20 mouse cellular contexts compared by ENCODE assay signal in the genomic region with DNA sequence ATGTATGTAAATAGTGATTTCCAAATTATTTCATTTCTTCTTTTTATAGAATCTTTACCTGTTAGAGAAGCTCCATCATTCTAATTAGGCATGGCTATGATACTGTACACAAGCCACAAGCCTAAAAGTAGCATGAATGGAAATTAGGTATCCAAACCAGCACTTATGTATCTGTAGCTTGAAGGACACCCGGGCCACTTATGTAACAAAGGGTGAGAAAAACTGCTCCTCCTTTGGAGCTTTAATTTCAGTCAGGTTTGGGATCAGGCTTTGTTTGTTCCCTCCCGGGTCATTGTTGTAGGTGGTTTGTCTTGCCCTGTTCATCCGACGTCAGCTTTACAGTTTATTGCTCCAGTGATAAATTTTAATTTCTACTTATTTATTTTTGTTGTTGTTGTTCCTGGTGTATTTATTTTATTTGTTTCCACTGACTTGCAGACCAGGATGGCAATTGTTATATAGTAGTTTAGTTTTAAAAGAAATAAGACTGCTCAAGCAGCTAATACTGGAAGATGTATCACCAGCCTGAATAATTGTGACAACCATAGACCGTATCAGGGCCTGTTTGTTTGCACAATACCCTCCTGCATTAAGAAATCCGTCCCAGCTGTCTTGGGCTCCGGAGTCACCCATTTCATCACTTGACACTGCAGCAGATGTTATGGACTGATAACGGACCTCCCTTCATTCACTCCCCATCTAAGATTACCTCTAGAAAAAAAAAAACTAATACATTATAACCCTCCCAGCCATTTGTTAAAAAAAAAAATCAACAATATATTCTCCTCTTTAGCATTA.
DNase-seq lines count a peak whose midpoint lies in the region; ATAC-seq and TF ChIP-seq lines count a peak whose summit lies in the region.
"Had no signal": no experiment of that assay in that cellular context is flagged by ENCODE, and none has a peak within 500 bp of the region (broad histone marks: within the 10 kb centered on the region; RNA-seq: fewer than 3 reads in every experiment).

No protein-coding gene starts in this region.

- peak; percentile 14 for DNase-seq in embryo, embryonic 11 days
- no peak for DNase-seq in embryo, embryonic 9.5 days (ENCODE audit: extremely low spot score)
- DNase-seq in lung, postnatal 0 days (ENCODE audit: low spot score) = peak; percentile 50
- no peak for DNase-seq in lung, postnatal 25 days (ENCODE audit: low spot score)
- peak; percentile 41 for DNase-seq in brain, embryonic 14.5 days (ENCODE audit: low read depth)
- DNase-seq in midbrain, embryonic 14.5 days = peak; percentile 43
- DNase-seq in gastrocnemius, postnatal 10 days = no peak
- DNase-seq: adrenal gland, postnatal 25 days; cerebellum, adult 8-10 months; forebrain, postnatal 0 days; lung, adult 18-20 months; retina, postnatal 1 day; thymus, postnatal 36 days had no signal

- no peaks in the 10 kb centered on the region for H3K27me3 ChIP-seq in lung, postnatal 0 days (replicated peaks; ENCODE audit: insufficient read depth, low read length)
- H3K27me3 ChIP-seq in midbrain, embryonic 14.5 days (ENCODE audit: control insufficient read depth, insufficient read depth, low read length) = no peaks in the 10 kb centered on the region
- H3K27me3 ChIP-seq: hindbrain, embryonic 15.5 days; megakaryocyte, embryonic 14.5 days had no signal

- H3K9me3 ChIP-seq in lung, postnatal 0 days (ENCODE audit: low read length) = no peaks in the 10 kb centered on the region
- no peaks in the 10 kb centered on the region for H3K9me3 ChIP-seq in midbrain, embryonic 14.5 days (ENCODE audit: control insufficient read depth, low read length)
- H3K9me3 ChIP-seq: forebrain, embryonic 10.5 days; heart, embryonic 10.5 days; hindbrain, embryonic 15.5 days; megakaryocyte, embryonic 14.5 days had no signal

- H3K36me3 ChIP-seq in lung, postnatal 0 days (ENCODE audit: insufficient read depth, low read length) = no peaks in the 10 kb centered on the region
- no peaks in the 10 kb centered on the region for H3K36me3 ChIP-seq in midbrain, embryonic 14.5 days (ENCODE audit: control insufficient read depth, insufficient read depth, low read length)
- H3K36me3 ChIP-seq: forebrain, embryonic 10.5 days; heart, embryonic 10.5 days; hindbrain, embryonic 15.5 days had no signal

- no peak for TF ChIP-seq CTCF in lung, postnatal 0 days (IDR thresholded peaks at IDR 0.05)
- TF ChIP-seq CTCF in brain, embryonic 14.5 days (IDR thresholded peaks at IDR 0.05; ENCODE audit: borderline replicate concordance, extremely low read depth, insufficient read depth, insufficient read length) = no peak

- WGBS in lung, postnatal 0 days = 24% methylated on average over 8 of the region's 8 CpGs
- WGBS in midbrain, embryonic 14.5 days = 24% methylated on average over 8 of the region's 8 CpGs

- no peak overlapping the region for H3K27ac ChIP-seq in lung, postnatal 0 days (ENCODE audit: low read length)
- no peak overlapping the region for H3K27ac ChIP-seq in midbrain, embryonic 14.5 days (replicated peaks; ENCODE audit: low read depth, low read length)
- H3K27ac ChIP-seq: forebrain, embryonic 10.5 days; heart, embryonic 10.5 days; hindbrain, embryonic 15.5 days had no signal

- no peaks in the 10 kb centered on the region for H3K4me1 ChIP-seq in lung, postnatal 0 days (ENCODE audit: insufficient read depth, low read depth, low read length)
- H3K4me1 ChIP-seq in midbrain, embryonic 14.5 days (ENCODE audit: control insufficient read depth, insufficient read depth, low read length) = 0 out of 2 replicates have a peak, but pooled peaks cover 5% of the 10 kb centered on the region
- H3K4me1 ChIP-seq: forebrain, embryonic 10.5 days; heart, embryonic 10.5 days; hindbrain, embryonic 15.5 days; megakaryocyte, embryonic 14.5 days had no signal

- H3K4me2 ChIP-seq in lung, postnatal 0 days (replicated peaks; ENCODE audit: low read depth, low read length) = no peak overlapping the region
- H3K4me2 ChIP-seq in midbrain, embryonic 14.5 days (ENCODE audit: low read length) = no peak overlapping the region
- H3K4me2 ChIP-seq: hindbrain, embryonic 15.5 days; liver, embryonic 11.5 days had no signal

- no peak overlapping the region for H3K9ac ChIP-seq in lung, postnatal 0 days (replicated peaks; ENCODE audit: low read depth)
- H3K9ac ChIP-seq in midbrain, embryonic 14.5 days (replicated peaks; ENCODE audit: low read length) = no peak overlapping the region
- H3K9ac ChIP-seq: forebrain, postnatal 0 days; hindbrain, embryonic 15.5 days had no signal

- no peak for TF ChIP-seq EP300 in lung, postnatal 0 days (IDR thresholded peaks at IDR 0.05)

- ATAC-seq in lung, postnatal 0 days = 0 out of 2 replicates have a peak, but pooled peaks have one; percentile 26
- peak; percentile 71; the same call in 1 of the 2 replicates for ATAC-seq in midbrain, embryonic 14.5 days (ENCODE audit: low FRiP score, low TSS enrichment)
- ATAC-seq in cerebellum, adult (ENCODE audit: insufficient number of reproducible peaks, low FRiP score, low TSS enrichment) = no peak
- ATAC-seq: forebrain, postnatal 0 days; intestine, postnatal 0 days had no signal

- H3K4me3 ChIP-seq in lung, postnatal 0 days (ENCODE audit: low read depth, low read length) = no peak overlapping the region
- no peak overlapping the region for H3K4me3 ChIP-seq in midbrain, embryonic 14.5 days (replicated peaks; ENCODE audit: low read depth, low read length)
- H3K4me3 ChIP-seq: forebrain, embryonic 10.5 days; heart, embryonic 10.5 days; hindbrain, embryonic 15.5 days; megakaryocyte, embryonic 14.5 days had no signal

- TF ChIP-seq POLR2A in brain, embryonic 14.5 days (IDR thresholded peaks at IDR 0.05; ENCODE audit: borderline replicate concordance, extremely low read depth, insufficient read depth, insufficient read length, poor library complexity, severe bottlenecking) = no peak

Comparison
In these comparisons a context has a peak if more than half of its experiments do, and no peak if none do; other contexts are left out.
1. DNase-seq: peak in embryo, embryonic 11 days (single experiment), lung, postnatal 0 days (single experiment), brain, embryonic 14.5 days (single experiment) and midbrain, embryonic 14.5 days (single experiment); none in embryo, embryonic 9.5 days (single experiment), lung, postnatal 25 days (single experiment) and gastrocnemius, postnatal 10 days (single experiment).